Mouse (Mus musculus): ENCODE data around the gene Musk.

Musk gene

DNA sequence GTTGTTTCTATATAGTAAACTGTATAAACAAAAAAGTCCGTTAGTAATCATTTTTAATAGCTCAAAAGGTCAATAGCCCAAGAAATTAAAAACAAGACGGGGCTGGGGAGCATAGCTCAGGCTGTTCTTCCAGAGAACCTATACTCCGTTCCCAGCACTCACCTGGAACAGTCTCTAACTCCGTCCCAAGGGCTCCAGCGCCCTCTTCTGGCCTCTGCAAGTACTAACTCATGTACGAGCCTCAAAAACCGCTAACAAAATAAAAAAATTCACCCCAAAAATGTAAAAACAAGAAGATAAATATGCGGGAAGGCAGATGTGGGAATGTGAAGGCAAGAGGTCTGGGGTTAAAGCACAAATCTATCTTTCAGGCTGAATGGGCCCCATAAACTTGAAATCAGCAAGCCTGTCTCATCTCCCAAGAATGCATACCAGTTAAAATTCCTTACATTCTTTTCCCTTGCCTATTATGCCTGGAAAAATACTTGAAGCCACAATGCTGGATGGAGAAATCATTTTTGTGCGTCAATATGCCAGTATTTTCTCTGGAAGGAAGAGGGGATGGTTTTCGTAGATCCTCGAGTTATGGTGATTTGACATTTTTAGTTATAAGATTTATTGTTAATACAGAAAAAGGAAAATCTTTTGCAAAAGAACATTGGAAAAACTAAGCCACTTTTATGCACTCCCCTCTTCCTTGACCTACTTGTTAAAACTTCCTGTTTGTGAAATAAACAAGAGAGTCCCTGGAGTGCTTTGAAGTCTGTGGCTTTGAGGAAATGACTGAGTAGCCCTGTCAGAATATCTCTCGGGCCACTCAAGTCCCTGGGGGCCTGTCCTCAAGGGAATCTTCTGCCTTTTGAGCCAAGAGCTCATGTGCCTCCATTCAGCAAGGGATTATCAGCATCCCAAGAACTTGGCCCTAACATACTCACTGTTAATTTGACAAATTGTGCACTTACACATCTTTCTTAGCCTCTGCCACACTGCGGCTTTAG lies 127.7 kb downstream of the Musk start:
- intact Hi-C loops (cut with DNase I): no loop called here

GRCm38 (mm10) chr4:58415537-58415936 lies 129.8 kb downstream of the Musk start:
- intact Hi-C loops (cut with DNase I): loop anchor here (5.0 kb wide), 2 partner anchors 137 to 148 kb away; partner anchors contain the start of gene Lpar1

DNA sequence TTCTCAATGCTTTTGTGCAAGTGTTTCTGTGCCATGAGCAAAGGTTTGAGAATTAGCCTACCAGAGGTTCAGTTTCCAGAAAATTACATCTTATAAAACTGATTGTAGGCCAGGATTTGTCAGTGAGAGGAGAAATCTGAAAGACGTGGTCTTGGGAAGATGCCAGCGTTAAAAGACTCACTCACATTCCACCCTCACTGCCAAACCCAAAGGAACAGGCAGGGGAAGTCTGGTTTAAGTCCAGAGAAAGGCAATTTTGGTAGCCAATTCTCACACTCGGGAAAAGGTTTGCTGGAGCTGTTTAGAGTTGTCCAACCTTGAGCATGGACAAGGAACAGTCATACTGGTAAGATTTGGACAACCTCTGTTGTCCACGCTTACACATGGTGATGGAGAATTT lies 131.6 kb downstream of the Musk start:
- intact Hi-C loops (cut with DNase I): loop anchor here (5.0 kb wide), 2 partner anchors 135 to 150 kb away; partner anchors contain the start of gene Lpar1

- intact Hi-C loops (cut with DNase I): loop anchor here (5.0 kb wide), 2 partner anchors 133 to 152 kb away; partner anchors contain the start of gene Lpar1
Observed at GRCm38 (mm10) chr4:58419225-58419624, 133.5 kb downstream of the Musk start.

GRCm38 (mm10) chr4:58423276-58423930 lies 137.6 kb downstream of the Musk start:
- intact Hi-C loops (cut with DNase I): no loop called here
